In genomic region chr5:101660666-101661065, GRCm38 (mm10) we compare ENCODE assay signal across 20 mouse cellular contexts. TPM values are rescaled to one million over a fixed set of nuclear protein-coding genes. Genes with fewer than 3 reads are reported as not detected.
DNase-seq lines count a peak whose midpoint lies in the region; ATAC-seq lines count a peak whose summit lies in the region.
"Had no signal": no experiment of that assay in that cellular context is flagged by ENCODE, and none has a peak within 500 bp of the region (broad histone marks: within the 10 kb centered on the region; RNA-seq: fewer than 3 reads in every experiment).

No protein-coding gene starts in this region.

- peak overlapping the region; percentile 54 for H3K4me3 ChIP-seq in hindbrain, embryonic 11.5 days (ENCODE audit: low read depth, low read length)
- no peak overlapping the region for H3K4me3 ChIP-seq in hindbrain, embryonic 16.5 days (ENCODE audit: low read length)
- H3K4me3 ChIP-seq in neural tube, embryonic 13.5 days: 0 out of 2 replicates have a peak overlapping the region, but pooled peaks have one; percentile 3
- peak overlapping the region; percentile 45 for H3K4me3 ChIP-seq in hindbrain, embryonic 13.5 days
- H3K4me3 ChIP-seq: embryonic facial prominence, embryonic 12.5 days; forebrain, embryonic 15.5 days; heart, embryonic 10.5 days had no signal

- DNase-seq in hindbrain, embryonic 11.5 days (ENCODE audit: low spot score): peak; percentile 39
- no peak for DNase-seq in neural tube, embryonic 10.5 days (ENCODE audit: extremely low spot score, low spot score)
- DNase-seq in thymus, postnatal 10 days (ENCODE audit: low spot score in 2 of 2): no peak
- DNase-seq: adrenal gland, postnatal 25 days; cerebellum, adult 18-20 months; cerebellum, adult 9-11 months; cerebellum, postnatal 36 days; gastrocnemius, postnatal 10 days; heart, adult 18-20 months; heart, postnatal 4 days had no signal

- H3K9me3 ChIP-seq in hindbrain, embryonic 11.5 days (ENCODE audit: control insufficient read depth, low read length): no peaks in the 10 kb centered on the region
- no peaks in the 10 kb centered on the region; the same call in 1 of the 2 replicates for H3K9me3 ChIP-seq in hindbrain, embryonic 16.5 days (ENCODE audit: control insufficient read depth, low read length)
- no peaks in the 10 kb centered on the region for H3K9me3 ChIP-seq in neural tube, embryonic 13.5 days
- H3K9me3 ChIP-seq in hindbrain, embryonic 13.5 days: no peaks in the 10 kb centered on the region
- H3K9me3 ChIP-seq: embryonic facial prominence, embryonic 12.5 days; forebrain, embryonic 15.5 days; heart, embryonic 10.5 days had no signal

- no peak for ATAC-seq in hindbrain, embryonic 11.5 days (ENCODE audit: low FRiP score)
- ATAC-seq in hindbrain, embryonic 16.5 days: no peak
- ATAC-seq in neural tube, embryonic 13.5 days (ENCODE audit: low read depth): no peak
- ATAC-seq in hindbrain, embryonic 13.5 days (ENCODE audit: low FRiP score): no peak
- ATAC-seq: activated CD4-positive, CD25-positive, alpha-beta regulatory T cell, adult 4 months; forebrain, embryonic 15.5 days; inflammation-experienced regulatory T-cells, adult 6 months; Patski had no signal

- no peak overlapping the region for H3K4me2 ChIP-seq in hindbrain, embryonic 11.5 days (replicated peaks; ENCODE audit: low read depth, low read length)
- no peak overlapping the region for H3K4me2 ChIP-seq in hindbrain, embryonic 16.5 days (ENCODE audit: low read length)
- H3K4me2 ChIP-seq in neural tube, embryonic 13.5 days: peak overlapping the region; percentile 50
- H3K4me2 ChIP-seq in hindbrain, embryonic 13.5 days: peak overlapping the region; percentile 50; the same call in 1 of the 2 replicates
- H3K4me2 ChIP-seq: embryonic facial prominence, embryonic 12.5 days; forebrain, embryonic 15.5 days had no signal

- no peak overlapping the region for H3K9ac ChIP-seq in hindbrain, embryonic 11.5 days (ENCODE audit: low read depth, low read length)
- H3K9ac ChIP-seq in hindbrain, embryonic 16.5 days (ENCODE audit: low read depth, low read length): no peak overlapping the region
- no peak overlapping the region for H3K9ac ChIP-seq in neural tube, embryonic 13.5 days
- no peak overlapping the region for H3K9ac ChIP-seq in hindbrain, embryonic 13.5 days
- H3K9ac ChIP-seq: embryonic facial prominence, embryonic 12.5 days; forebrain, embryonic 15.5 days had no signal

- H3K36me3 ChIP-seq in hindbrain, embryonic 11.5 days (ENCODE audit: control insufficient read depth, insufficient read depth, low read length): no peaks in the 10 kb centered on the region
- H3K36me3 ChIP-seq in hindbrain, embryonic 16.5 days (ENCODE audit: control insufficient read depth, insufficient read depth, low read length): no peaks in the 10 kb centered on the region
- H3K36me3 ChIP-seq in neural tube, embryonic 13.5 days: no peaks in the 10 kb centered on the region
- no peaks in the 10 kb centered on the region for H3K36me3 ChIP-seq in hindbrain, embryonic 13.5 days
- H3K36me3 ChIP-seq: embryonic facial prominence, embryonic 12.5 days; forebrain, embryonic 15.5 days; heart, embryonic 10.5 days had no signal

- 8% methylated on average over 3 of the region's 3 CpGs for WGBS in hindbrain, embryonic 11.5 days
- 13% methylated on average over 3 of the region's 3 CpGs for WGBS in hindbrain, embryonic 16.5 days
- WGBS in neural tube, embryonic 13.5 days: under 1% methylated on average over 3 of the region's 3 CpGs
- 7% methylated on average over 3 of the region's 3 CpGs for WGBS in hindbrain, embryonic 13.5 days

- peaks cover 11% of the 10 kb centered on the region for H3K4me1 ChIP-seq in hindbrain, embryonic 11.5 days (replicated peaks; ENCODE audit: control insufficient read depth, insufficient read depth, low read length)
- peaks cover 9% of the 10 kb centered on the region for H3K4me1 ChIP-seq in hindbrain, embryonic 16.5 days (ENCODE audit: control insufficient read depth, insufficient read depth, low read depth, low read length)
- peaks cover 27% of the 10 kb centered on the region for H3K4me1 ChIP-seq in neural tube, embryonic 13.5 days (replicated peaks)
- peaks cover 21% of the 10 kb centered on the region for H3K4me1 ChIP-seq in hindbrain, embryonic 13.5 days (replicated peaks)

- H3K27ac ChIP-seq in hindbrain, embryonic 11.5 days (ENCODE audit: low read depth, low read length): no peak overlapping the region
- H3K27ac ChIP-seq in hindbrain, embryonic 16.5 days (ENCODE audit: low read depth, low read length): no peak overlapping the region
- no peak overlapping the region for H3K27ac ChIP-seq in neural tube, embryonic 13.5 days (replicated peaks)
- no peak overlapping the region for H3K27ac ChIP-seq in hindbrain, embryonic 13.5 days
- H3K27ac ChIP-seq: embryonic facial prominence, embryonic 12.5 days; forebrain, embryonic 15.5 days; heart, embryonic 10.5 days had no signal

- H3K27me3 ChIP-seq in hindbrain, embryonic 11.5 days (ENCODE audit: control insufficient read depth, insufficient read depth, low read length): peaks cover 82% of the 10 kb centered on the region
- H3K27me3 ChIP-seq in hindbrain, embryonic 16.5 days (replicated peaks; ENCODE audit: control insufficient read depth, insufficient read depth, low read length): peaks cover 34% of the 10 kb centered on the region
- peaks cover 99% of the 10 kb centered on the region for H3K27me3 ChIP-seq in neural tube, embryonic 13.5 days
- peaks cover 95% of the 10 kb centered on the region for H3K27me3 ChIP-seq in hindbrain, embryonic 13.5 days
- H3K27me3 ChIP-seq: CH12.LX had no signal

RNA-seq across cellular contexts. Expression of gene Nkx6-1, which starts 4.1 kb away (rescaled TPM):
- polyA plus RNA-seq in hindbrain, embryonic 11.5 days (2014; fragmentation: Nextera tagmentation; extraction: Ambion mirVana): 9.8 and 14.7 TPM in 2 replicates
- 3.8 and 5.1 TPM in 2 replicates for polyA plus RNA-seq in hindbrain, embryonic 16.5 days (2015; fragmentation: Nextera tagmentation; extraction: Ambion mirVana)
- polyA plus RNA-seq in neural tube, embryonic 13.5 days (2015; fragmentation: Nextera tagmentation; extraction: Ambion mirVana): 7.6 and 7.7 TPM in 2 replicates
- 8.1 and 12.2 TPM in 2 replicates for polyA plus RNA-seq in hindbrain, embryonic 13.5 days (2015; fragmentation: Nextera tagmentation; extraction: Ambion mirVana)
- polyA plus RNA-seq: activated CD4-positive, CD25-positive, alpha-beta regulatory T cell, adult 4 months; inflammation-experienced regulatory T-cells, adult 6 months; Patski had no signal

Comparison
In these comparisons a context has a peak if more than half of its experiments do, and no peak if none do; other contexts are left out.
1. H3K4me2 ChIP-seq: peak in neural tube, embryonic 13.5 days (single experiment) and hindbrain, embryonic 13.5 days (single experiment); none in hindbrain, embryonic 11.5 days (single experiment) and hindbrain, embryonic 16.5 days (single experiment).